Mouse (Mus musculus) neural tube, embryonic 10.5 days (tissue): ENCODE data around the gene Agpat2.
A peak's percentile ranks its signal among the peaks of the same experiment; 100 is the strongest.

Experiments
- DNase-seq: peaks from one replicate; pipeline ENCODE4 v3.0.0-alpha.2; 2017; ENCODE audit warnings: low spot score; ENCODE audit errors: extremely low spot score

Agpat2 gene

DNA sequence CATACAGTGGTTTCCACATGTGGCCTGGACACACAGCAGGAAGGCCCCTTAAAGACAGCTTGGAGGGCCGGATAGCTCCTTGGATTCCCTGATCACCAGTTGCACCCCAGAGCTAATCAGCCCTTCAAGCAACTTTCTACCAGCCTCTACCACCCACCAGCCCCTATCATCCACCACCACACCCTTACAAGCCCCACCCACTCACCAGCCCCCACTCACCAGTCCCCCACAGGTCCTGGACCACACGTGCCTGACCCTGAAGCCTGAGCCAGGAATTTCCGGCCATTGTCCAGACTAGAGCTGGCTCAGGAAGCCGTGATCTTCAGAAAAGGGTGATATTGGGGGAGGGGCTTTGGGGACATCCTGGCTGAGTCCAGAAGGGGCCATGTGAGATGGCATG lies 28.4 kb downstream of the Agpat2 start:
- DNase-seq = no peak

DNA sequence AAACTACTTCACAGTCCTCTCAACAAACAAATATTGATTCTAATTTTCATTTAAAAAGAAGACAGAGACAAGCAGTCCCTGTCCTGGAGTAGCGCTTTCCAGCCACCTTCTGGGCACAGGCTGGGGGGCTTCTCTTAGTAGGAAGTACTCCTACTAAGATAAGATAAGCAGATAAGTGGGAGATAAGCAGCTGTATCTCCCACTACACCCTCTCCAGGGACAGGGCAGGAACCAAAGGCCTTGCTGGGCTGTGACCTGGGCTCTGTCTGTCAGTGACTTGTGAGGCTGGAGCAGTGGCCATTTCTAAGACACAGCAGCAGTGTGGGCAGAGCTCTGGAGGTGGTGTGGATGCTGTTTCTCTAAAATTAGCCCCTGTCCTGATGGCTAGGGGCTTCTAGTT lies 28.8 kb downstream of the Agpat2 start:
- no peak for DNase-seq

DNA sequence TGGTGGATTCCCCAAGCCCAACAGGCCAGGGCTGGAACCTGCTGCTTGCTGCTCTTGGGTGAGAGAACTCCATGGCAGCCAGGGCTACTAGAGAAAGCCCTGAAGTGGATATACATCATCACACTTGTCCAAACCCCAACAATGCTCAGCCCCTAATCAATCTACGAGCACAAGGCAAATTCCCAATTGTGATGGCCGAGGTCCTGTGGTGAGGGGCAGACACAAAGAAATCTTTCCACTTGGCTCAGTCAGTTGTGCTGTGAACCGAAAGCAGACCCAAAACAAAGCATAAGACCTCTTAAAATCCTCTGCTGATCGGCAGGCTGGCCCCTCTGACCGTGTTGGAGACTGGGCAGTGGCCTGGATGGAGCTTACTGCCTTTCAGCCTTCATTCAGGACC lies 29.4 kb downstream of the Agpat2 start:
- DNase-seq = no peak

DNA sequence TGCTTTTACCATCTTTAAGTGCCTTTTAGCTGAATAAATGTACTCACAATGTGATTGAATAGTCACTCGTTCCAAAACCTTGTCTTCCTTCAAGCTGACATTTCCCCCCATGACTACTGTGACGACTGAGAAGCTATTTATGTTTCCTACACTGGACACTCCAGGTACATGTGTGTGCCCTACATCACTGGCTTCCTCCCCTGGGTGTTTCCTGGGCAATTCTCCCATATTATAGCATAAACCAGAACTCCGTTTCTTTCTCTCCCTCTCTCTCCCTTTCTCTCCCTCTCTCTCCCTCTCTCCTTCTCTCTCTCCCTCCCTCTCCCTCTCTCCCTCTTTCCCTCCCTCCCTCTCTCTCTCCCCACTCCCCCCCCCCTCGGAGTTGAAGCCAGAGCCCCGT lies 30.4 kb downstream of the Agpat2 start:
- no peak for DNase-seq

DNA sequence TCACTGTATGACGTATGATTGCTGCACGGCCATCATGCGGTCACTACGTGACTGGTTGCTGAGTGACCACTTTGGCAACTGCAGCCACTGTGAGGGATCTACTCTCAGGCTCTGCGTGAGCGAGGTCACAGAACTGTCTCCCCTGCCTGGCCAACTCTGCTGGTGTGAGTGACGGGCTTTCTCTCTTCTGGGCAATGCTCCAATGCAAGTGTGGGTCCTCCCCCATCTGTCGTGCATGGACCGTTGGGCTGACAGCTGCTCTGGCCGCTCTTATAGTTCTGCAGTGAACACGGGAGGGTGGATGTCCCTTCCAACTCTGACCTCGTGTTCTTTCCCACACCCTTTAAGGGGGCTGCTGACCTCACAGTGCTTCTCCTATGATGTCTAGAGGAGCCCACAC lies 30.8 kb downstream of the Agpat2 start:
- no peak for DNase-seq

DNA sequence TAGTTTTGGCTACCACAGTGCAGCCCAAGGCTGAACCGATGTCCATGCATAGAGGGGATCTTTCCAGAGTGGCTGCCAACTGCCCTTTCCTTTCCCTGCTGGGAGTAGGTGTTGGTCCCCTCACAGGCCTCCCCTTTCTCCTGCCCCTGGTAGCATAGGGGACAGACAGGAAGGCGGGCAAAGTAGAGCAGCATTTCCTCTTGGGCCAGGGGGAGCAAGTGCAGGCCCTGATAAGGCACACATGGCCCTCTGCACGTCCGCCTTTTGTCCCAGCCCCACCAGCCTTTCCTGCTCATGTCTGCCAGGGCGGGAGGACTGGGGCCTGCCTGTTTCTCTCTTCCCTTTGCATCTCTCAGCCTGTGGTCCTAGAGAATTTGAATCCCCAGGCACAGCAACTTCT lies 32.4 kb downstream of the Agpat2 start:
- DNase-seq = no peak

DNA sequence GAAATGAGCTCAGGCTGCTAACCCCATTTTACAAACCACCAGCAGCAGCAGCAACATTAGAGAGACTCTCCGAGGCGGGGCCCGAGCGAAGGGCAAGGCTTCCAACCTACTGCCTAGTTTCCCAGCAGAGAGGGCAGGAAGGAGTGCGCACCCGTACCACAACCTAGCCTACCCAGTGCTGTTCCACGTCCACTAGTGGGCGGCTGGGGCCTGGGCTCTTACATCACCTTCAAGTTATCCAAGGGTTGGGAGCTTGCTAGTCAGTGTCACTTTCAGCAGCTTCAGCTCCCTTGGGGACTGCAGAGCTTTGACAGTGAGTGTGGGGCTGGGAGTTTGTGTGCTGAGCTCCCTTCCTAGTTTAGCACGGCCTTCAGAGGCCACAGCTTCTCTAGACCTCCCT lies 32.8 kb downstream of the Agpat2 start:
- no peak for DNase-seq

DNA sequence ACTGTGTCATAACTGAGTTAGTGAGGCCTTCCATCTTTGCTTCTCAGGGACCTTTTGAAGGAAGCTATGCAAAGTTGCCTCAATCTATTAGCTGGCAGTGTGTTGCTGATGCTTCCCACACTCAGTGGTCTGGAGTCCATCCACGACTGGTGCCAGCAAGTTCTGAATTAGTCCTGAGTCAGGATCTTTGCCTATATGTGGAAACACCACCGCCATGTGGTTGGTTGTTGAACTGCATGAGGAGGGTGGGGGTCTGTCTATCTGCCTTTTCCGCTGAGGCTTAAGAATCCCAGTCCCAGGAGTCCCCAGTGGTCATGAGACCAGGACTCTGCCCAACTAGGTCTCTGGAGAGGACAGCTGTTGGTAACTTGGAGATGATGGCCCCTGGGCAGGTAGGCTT lies 34.2 kb downstream of the Agpat2 start:
- DNase-seq = peak; percentile 70

DNA sequence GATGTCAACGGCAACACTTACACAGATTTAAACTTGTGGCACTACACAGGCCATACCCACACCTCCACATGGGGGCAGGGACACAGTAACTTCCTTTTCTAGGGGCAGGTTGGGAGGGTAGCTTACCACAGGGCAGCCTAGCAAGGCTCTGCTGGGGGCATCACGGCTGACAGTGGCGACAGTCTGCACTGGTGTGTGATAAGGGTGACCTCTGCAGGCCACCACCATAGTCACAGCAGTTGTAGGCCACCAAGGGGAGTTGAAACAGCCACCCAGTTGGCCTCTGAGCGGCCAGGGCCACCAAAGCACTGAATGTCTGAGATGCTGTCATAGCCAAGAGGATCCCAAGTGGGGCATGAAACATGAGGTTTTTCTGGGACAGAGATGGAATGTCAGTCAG lies 38.0 kb downstream of the Agpat2 start:
- peak; percentile 52 for DNase-seq

DNA sequence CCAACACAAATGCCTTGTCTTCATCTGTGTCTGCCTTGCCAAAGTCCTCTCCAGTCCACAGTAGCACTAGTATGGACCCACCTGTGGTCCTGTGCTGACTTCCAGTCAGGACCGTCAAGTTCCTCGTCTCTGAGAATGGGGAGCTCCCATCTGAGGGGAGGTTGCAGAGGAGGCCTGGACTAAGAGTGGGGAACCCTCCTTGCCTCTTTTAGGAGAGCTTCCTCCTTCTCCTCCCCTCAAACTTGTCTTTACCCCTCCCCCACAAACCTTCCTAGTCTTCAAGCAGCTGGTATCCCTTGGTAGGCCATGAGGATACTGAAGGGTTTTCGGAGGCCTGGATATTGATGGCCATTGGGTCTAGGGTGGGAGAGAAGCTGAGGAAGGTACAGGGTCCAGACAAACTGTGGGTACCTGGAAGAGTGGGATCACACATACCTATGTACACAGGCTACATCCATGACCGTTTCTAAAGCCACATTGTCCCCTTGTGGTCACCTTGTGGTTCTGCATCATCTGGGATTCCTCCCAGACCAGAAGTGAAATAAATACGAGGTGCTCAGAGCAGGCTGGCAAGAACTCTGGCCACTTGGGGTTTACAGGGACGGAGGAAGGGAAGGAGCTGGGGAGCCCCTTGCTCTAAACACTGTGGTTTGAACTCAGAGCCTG lies 42.7 kb downstream of the Agpat2 start:
- DNase-seq = peak; percentile 57

DNA sequence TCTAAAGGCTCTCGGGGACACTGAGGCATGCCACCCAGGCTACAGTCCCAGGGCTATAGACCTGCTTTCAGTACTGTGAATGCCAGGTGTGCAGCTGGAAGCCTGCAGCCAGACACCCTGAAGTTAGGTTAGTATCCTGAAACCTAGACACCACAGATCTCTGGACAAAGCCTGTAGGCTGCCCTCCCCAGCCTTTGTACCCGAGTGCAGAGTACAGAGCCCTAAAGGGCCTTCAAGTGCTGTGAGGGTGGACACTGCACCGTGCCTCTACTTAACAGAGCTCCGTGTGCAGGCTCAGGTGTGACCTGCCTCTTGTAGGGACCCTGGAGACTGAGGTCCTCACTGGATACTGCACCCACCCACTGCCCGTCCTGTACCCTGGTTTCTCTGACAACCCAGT lies 43.7 kb downstream of the Agpat2 start:
- no peak for DNase-seq

DNA sequence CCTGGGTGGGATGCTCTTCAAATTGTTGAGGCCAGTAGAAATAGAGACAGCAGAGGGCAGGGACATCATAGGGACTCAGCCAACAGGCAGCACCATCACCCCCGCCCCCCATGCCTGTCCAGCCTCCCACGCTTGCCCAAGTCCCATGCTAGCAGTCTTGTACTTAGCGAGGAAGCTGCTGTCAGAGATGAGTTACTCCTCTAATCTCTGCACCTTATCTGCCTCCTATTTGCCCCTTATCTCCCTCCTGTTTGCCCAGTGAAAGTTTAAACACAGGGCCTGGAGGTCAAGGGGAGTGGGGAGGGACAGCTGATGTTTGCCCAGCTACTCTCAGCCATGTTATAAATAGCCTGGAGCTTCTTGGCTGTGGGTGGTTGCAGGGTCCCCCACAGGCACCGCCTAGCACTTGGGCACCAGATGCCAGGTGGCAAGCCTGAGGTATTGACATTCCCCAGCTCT lies 47.7 kb downstream of the Agpat2 start:
- no peak for DNase-seq

DNA sequence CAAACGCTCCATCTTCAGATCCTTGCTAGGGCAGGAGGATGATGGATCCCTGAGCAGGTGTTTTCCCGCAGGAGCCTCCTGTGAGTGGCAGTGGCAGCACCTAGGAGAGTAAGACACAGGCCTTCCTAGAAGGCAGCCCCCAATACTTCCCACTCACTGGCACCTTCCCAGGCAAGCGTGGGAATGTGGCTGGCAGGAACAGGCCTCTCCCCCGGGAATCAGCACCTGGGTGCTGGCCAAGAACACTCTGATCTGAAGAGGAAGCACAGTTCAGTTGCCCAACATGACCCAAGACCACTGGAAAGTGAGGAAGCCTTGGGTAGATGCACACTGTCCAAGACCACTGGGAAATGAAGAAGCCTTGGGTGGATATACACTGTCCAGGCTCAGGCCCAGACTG lies 49.1 kb downstream of the Agpat2 start:
- DNase-seq = no peak

DNA sequence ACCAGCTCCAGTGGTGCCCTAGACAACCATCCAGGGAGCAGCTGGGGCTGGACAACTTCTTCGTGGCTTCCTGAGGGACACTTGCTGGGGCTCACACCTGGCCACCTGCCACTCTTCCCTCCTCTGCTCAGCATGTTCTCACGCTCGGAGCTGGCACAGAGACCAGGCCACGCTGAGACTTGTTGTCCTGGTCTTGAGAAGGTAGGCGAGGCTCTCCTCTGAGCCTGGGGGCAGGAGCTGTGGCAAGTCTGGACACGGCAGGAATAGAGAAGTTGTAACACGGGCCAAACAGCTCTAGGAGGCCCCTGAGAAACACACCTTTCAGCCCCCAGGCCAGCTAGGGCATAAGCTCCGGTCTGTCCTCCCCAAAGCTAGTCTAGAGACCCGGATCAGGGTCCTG lies 50.3 kb downstream of the Agpat2 start:
- DNase-seq = no peak

DNA sequence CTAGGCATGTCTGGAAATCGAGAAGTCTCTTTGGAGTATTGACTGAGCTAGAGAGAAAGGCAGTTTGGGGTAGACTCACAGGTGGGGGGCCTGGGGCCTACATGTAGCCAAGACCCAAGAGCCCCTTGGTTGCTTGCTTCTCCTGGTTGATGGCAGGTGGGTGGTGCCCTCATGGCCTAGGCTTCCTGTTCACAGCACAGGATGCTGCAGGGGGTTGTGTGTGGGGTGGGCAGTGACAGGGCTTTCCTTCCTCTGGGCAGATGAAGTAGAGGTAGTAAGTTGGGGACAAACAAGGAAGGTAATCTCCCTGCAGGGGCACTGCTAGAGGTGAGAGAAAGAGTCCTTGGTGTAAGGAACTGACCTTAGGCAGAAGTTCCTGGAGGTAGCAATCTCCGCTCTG lies 52.2 kb downstream of the Agpat2 start:
- no peak for DNase-seq

DNA sequence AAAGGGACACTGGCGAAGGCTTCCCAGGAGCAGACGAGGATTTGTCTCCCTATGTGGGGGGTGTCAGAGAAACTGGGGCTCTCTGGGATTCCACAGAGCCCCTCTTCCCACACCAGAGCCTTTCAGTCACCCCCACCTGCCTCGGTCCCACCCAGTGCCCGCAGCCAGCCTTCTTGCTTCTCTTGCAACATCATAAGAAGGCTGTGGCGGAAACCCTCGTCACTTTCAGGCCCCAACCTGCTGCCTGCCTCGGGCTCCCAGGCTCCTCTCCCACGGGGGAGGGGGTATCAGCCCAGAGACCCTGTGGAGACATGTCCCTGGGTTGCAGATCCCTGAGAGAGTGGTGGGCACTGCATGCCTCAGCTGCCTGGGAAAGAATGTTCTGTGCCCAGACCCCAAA lies 52.8 kb downstream of the Agpat2 start:
- DNase-seq = no peak

DNA sequence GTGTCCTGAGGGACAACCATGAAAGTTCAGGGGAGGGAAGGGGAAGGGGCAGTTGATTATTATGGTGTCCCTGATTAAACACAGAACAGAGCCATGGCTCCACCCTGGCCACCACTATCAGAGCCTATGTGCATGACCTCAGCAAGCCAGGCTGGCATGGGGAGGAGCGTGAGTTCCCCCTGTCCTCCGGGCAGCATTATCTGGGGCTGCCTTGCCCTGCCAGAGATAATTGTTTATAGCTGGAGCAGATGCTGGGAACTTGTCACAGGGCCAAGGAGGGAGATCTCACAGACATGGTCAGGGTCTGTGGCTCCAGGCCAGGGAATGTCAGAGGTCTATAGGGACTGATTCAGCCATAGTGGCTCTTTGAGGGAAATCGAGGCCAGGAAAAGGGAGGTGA lies 53.4 kb downstream of the Agpat2 start:
- DNase-seq = no peak

DNA sequence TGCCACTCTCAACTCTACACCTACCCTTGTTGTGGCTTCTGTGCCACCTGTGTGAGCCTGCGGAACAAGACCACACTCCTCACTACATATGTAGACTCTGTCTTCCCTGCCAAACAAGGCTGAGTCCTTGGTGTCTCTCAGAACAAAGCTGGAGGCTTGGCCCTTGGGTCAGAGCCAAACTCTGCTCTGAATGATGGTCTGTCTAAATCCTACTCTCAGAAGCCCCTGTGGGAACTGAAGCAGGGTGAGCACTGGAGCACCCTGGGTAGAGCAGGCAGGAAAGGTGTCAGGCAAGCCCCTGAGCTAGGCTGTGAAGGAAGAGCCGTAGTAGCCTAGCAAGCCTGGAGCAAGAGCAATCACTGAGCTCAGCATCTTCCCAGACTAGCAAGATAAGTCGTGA lies 54.0 kb downstream of the Agpat2 start:
- no peak for DNase-seq

DNA sequence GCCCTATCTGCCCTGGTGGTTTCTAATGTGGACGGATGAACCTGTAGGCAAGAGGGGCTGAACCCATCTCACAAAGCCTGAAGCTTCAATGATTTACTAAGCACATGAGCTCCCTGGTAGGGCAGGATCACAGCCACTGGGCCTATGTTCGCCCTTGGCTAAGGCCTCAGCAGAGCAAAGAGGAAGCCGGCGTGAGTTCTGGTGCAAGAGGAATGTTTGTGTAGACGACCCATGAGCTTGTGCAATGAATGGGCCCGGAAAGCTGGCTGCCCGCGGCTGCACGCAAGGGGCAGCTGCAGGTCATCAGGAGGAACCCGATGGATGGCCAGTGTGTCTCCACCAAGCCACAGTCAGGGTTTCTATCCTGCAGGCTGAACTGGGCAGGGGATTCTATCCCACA lies 54.4 kb downstream of the Agpat2 start:
- DNase-seq = no peak

DNA sequence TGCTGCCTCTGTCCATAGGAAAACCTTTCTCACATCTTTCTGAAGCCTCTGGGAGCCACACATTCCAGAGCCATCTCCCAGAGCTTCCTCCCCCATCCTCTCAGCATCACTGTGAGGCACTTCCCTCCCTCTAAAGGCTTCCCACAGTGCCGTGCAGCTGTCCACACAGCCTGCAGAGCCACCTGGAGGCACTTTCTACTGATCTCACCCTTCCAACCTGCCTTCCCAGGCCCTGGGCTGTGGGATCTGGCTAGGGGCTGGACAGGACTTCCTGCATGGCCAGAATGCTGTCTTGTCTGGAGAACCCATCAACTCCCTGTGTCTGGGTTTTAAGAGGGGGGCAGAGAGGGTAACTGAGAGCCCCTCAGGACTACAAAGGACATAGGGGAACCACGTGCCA lies 56.7 kb downstream of the Agpat2 start:
- DNase-seq = peak; percentile 54

DNA sequence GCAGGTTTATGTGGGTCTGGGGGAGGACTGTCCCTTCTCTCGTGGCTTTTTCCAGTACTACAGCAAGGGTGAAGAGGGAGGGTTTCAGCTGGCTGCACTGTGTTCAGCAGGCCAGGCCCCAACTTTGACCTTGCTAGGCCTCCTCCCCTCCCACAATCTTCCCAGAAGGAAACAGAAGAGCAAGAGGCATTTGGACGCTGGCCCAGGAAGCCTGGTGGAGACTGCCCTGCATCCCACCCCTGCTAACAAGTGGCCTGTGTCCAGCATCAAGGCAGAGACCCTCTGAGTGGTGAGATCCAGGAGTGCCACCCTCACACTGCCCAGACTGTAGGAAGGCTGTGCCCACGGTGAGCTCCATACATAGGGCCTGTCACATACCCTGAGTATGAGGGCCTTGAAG lies 60.0 kb downstream of the Agpat2 start:
- DNase-seq = no peak

DNA sequence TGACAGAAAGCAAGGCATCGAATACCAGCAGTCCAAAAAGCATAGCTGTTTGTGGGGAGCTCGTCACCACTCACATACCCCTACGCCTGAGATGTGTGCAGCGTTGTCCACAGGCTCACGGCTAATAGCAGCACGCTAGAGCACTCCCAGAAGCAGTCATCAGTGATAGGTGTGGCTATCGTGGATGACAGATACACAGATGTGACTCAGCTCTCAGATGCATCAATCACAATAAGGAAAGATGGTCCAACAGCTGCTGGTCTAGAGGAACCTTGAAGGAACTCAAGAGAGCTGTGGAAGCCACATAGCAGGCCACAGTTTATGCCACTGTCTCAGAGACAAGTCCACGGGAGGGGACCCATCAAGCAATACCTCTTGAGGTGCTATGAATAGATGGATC lies 60.4 kb downstream of the Agpat2 start:
- no peak for DNase-seq

DNA sequence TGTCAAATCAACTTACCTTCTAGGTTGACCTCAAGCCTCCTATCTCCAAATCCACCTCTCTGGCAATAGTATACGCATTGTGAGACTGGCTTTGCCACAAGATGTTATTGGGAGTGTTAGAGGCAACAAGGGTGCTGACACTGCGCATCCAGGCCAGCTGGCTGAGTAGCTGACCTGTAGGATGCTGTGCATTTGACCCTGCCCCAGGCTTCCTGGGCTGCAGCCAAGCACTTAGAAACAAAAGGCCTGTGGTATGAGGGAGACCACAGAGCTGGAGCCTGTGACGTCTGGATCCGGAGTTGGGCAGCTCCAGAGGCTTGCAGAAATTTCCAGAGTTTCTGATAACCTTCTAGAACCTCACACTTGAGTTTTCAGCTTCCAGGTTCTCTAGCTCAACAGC lies 61.1 kb downstream of the Agpat2 start:
- DNase-seq = no peak
